Mouse (Mus musculus): Measurements from ENCODE around the gene Ddx27.

DNA sequence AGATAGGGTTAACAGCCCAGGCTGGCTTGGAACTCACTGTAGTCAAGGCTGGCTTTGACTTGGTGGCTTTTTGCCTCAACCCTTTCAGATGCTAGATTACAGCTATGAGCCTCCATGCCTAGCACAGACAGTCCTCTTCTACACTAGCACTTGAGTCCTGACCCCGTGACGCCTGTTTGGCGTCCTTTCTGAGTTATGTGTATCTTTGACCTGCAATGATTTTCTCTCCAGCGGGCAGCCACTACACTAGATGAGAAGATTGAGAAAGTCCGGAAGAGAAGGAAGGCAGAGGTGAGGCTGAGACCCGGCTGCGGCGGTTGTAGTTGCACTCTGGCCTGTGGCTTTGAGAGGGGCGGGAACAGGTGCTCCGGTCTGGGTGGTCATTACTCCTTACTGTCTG lies 4.4 kb downstream of the Ddx27 start:
- TF ChIP-seq TAL1 (IDR thresholded peaks at IDR 0.05; ENCODE audit: low read length) (no peak), GATA1 (IDR thresholded peaks at IDR 0.05; ENCODE audit: low read length) (no peak)
